Mouse (Mus musculus): ENCODE measurements around the gene Car14. TPM values are rescaled to one million over a fixed set of nuclear protein-coding genes. Genes with fewer than 3 reads are reported as not detected.

The Car14 gene
- polyA plus RNA-seq, 1 experiment from 2014 or later, result 8.6 TPM

GRCm38 (mm10) chr3:95942749-95943148, 38.3 kb upstream of the Car14 start:
- Histone ChIP-seq H3K4me3 (replicated peaks; ENCODE audit: low read depth, low read length) (no peak overlapping the region), H3K36me3 (ENCODE audit: control insufficient read depth, insufficient read depth, low read length) (peaks cover 78% of the 10 kb centered on the region), H3K9ac (replicated peaks; ENCODE audit: low read length) (no peak overlapping the region), H3K27ac (replicated peaks; ENCODE audit: low read depth, low read length) (no peak overlapping the region), H3K9me3 (ENCODE audit: control insufficient read depth, low read length) (no peaks in the 10 kb centered on the region), H3K4me2 (ENCODE audit: low read length) (no peak overlapping the region), H3K27me3 (ENCODE audit: control insufficient read depth, insufficient read depth, low read length) (no peaks in the 10 kb centered on the region), H3K4me1 (ENCODE audit: control insufficient read depth, insufficient read depth, low read length) (no peaks in the 10 kb centered on the region)
- ATAC-seq (ENCODE audit: low FRiP score, low TSS enrichment), result no peak
- no peak for DNase-seq
- 88% methylated on average over 6 of the region's 6 CpGs for WGBS

- no peak overlapping the region for H3K4me2 ChIP-seq (ENCODE audit: low read length)
- WGBS, result 93% methylated on average over 15 of the region's 15 CpGs
- H3K9me3 ChIP-seq (ENCODE audit: control insufficient read depth, low read length), result no peaks in the 10 kb centered on the region
- no peaks in the 10 kb centered on the region for H3K4me1 ChIP-seq (ENCODE audit: control insufficient read depth, insufficient read depth, low read length)
- H3K27ac ChIP-seq (replicated peaks; ENCODE audit: low read depth, low read length), result no peak overlapping the region
- no peak for ATAC-seq (ENCODE audit: low FRiP score, low TSS enrichment)
- peaks cover 81% of the 10 kb centered on the region for H3K36me3 ChIP-seq (ENCODE audit: control insufficient read depth, insufficient read depth, low read length)
- H3K9ac ChIP-seq (replicated peaks; ENCODE audit: low read length), result no peak overlapping the region
- H3K4me3 ChIP-seq (replicated peaks; ENCODE audit: low read depth, low read length), result no peak overlapping the region
- no peak for DNase-seq
- H3K27me3 ChIP-seq (ENCODE audit: control insufficient read depth, insufficient read depth, low read length), result no peaks in the 10 kb centered on the region
These were observed 34.3 kb upstream of the Car14 start for GRCm38 (mm10) chr3:95938835-95939234.

GRCm38 (mm10) chr3:95938217-95938616, 33.7 kb upstream of the Car14 start:
- no peaks in the 10 kb centered on the region for H3K9me3 ChIP-seq (ENCODE audit: control insufficient read depth, low read length)
- ATAC-seq (ENCODE audit: low FRiP score, low TSS enrichment) (no peak), DNase-seq (no peak)
- no peaks in the 10 kb centered on the region for H3K4me1 ChIP-seq (ENCODE audit: control insufficient read depth, insufficient read depth, low read length)
- no peaks in the 10 kb centered on the region for H3K27me3 ChIP-seq (ENCODE audit: control insufficient read depth, insufficient read depth, low read length)
- H3K9ac ChIP-seq (replicated peaks; ENCODE audit: low read length), result no peak overlapping the region
- no peak overlapping the region for H3K4me2 ChIP-seq (ENCODE audit: low read length)
- no peak overlapping the region for H3K4me3 ChIP-seq (replicated peaks; ENCODE audit: low read depth, low read length)
- peaks cover 80% of the 10 kb centered on the region for H3K36me3 ChIP-seq (ENCODE audit: control insufficient read depth, insufficient read depth, low read length)
- H3K27ac ChIP-seq (replicated peaks; ENCODE audit: low read depth, low read length), result no peak overlapping the region
- 97% methylated on average over 8 of the region's 8 CpGs for WGBS

- Histone ChIP-seq H3K27ac (replicated peaks; ENCODE audit: low read depth, low read length) (no peak overlapping the region), H3K4me2 (ENCODE audit: low read length) (no peak overlapping the region), H3K36me3 (ENCODE audit: control insufficient read depth, insufficient read depth, low read length) (peaks cover 46% of the 10 kb centered on the region), H3K9me3 (ENCODE audit: control insufficient read depth, low read length) (no peaks in the 10 kb centered on the region), H3K4me3 (replicated peaks; ENCODE audit: low read depth, low read length) (no peak overlapping the region), H3K9ac (replicated peaks; ENCODE audit: low read length) (no peak overlapping the region), H3K4me1 (ENCODE audit: control insufficient read depth, insufficient read depth, low read length) (peaks cover 10% of the 10 kb centered on the region; the same call in 1 of the 2 replicates), H3K27me3 (ENCODE audit: control insufficient read depth, insufficient read depth, low read length) (no peaks in the 10 kb centered on the region)
- no peak for DNase-seq
- WGBS, result 84% methylated on average over 1 of the region's 1 CpGs
- ATAC-seq (ENCODE audit: low FRiP score, low TSS enrichment), result no peak
These were observed 30.0 kb upstream of the Car14 start for GRCm38 (mm10) chr3:95934448-95934847.

GRCm38 (mm10) chr3:95933111-95933750, 28.7 kb upstream of the Car14 start:
- Histone ChIP-seq H3K4me1 (ENCODE audit: control insufficient read depth, insufficient read depth, low read length) (peaks cover 10% of the 10 kb centered on the region), H3K4me2 (ENCODE audit: low read length) (no peak overlapping the region), H3K36me3 (ENCODE audit: control insufficient read depth, insufficient read depth, low read length) (peaks cover 34% of the 10 kb centered on the region), H3K9me3 (ENCODE audit: control insufficient read depth, low read length) (no peaks in the 10 kb centered on the region), H3K27me3 (ENCODE audit: control insufficient read depth, insufficient read depth, low read length) (no peaks in the 10 kb centered on the region), H3K9ac (replicated peaks; ENCODE audit: low read length) (no peak overlapping the region), H3K4me3 (replicated peaks; ENCODE audit: low read depth, low read length) (no peak overlapping the region), H3K27ac (replicated peaks; ENCODE audit: low read depth, low read length) (no peak overlapping the region)
- 93% methylated on average over 7 of the region's 7 CpGs for WGBS
- ATAC-seq (ENCODE audit: low FRiP score, low TSS enrichment), result no peak
- no peak for DNase-seq

GRCm38 (mm10) chr3:95932566-95932965, 28.1 kb upstream of the Car14 start:
- Histone ChIP-seq H3K4me1 (ENCODE audit: control insufficient read depth, insufficient read depth, low read length) (peaks cover 10% of the 10 kb centered on the region), H3K27me3 (ENCODE audit: control insufficient read depth, insufficient read depth, low read length) (no peaks in the 10 kb centered on the region), H3K9me3 (ENCODE audit: control insufficient read depth, low read length) (no peaks in the 10 kb centered on the region), H3K4me3 (replicated peaks; ENCODE audit: low read depth, low read length) (no peak overlapping the region), H3K4me2 (ENCODE audit: low read length) (no peak overlapping the region), H3K27ac (replicated peaks; ENCODE audit: low read depth, low read length) (no peak overlapping the region), H3K36me3 (ENCODE audit: control insufficient read depth, insufficient read depth, low read length) (peaks cover 27% of the 10 kb centered on the region), H3K9ac (replicated peaks; ENCODE audit: low read length) (no peak overlapping the region)
- ATAC-seq (ENCODE audit: low FRiP score, low TSS enrichment) (no peak), DNase-seq (no peak)
- 94% methylated on average over 7 of the region's 7 CpGs for WGBS

GRCm38 (mm10) chr3:95932157-95932556, 27.7 kb upstream of the Car14 start:
- ATAC-seq (ENCODE audit: low FRiP score, low TSS enrichment), result no peak
- WGBS, result 55% methylated on average over 1 of the region's 1 CpGs
- no peaks in the 10 kb centered on the region for H3K9me3 ChIP-seq (ENCODE audit: control insufficient read depth, low read length)
- no peak overlapping the region for H3K9ac ChIP-seq (replicated peaks; ENCODE audit: low read length)
- H3K27ac ChIP-seq (replicated peaks; ENCODE audit: low read depth, low read length), result no peak overlapping the region
- no peak for DNase-seq
- peaks cover 10% of the 10 kb centered on the region for H3K4me1 ChIP-seq (ENCODE audit: control insufficient read depth, insufficient read depth, low read length)
- H3K27me3 ChIP-seq (ENCODE audit: control insufficient read depth, insufficient read depth, low read length), result no peaks in the 10 kb centered on the region
- no peak overlapping the region for H3K4me2 ChIP-seq (ENCODE audit: low read length)
- H3K4me3 ChIP-seq (replicated peaks; ENCODE audit: low read depth, low read length), result no peak overlapping the region
- peaks cover 23% of the 10 kb centered on the region for H3K36me3 ChIP-seq (ENCODE audit: control insufficient read depth, insufficient read depth, low read length)

GRCm38 (mm10) chr3:95931471-95931870, 27.0 kb upstream of the Car14 start:
- no peak overlapping the region for H3K4me2 ChIP-seq (ENCODE audit: low read length)
- no peaks in the 10 kb centered on the region for H3K27me3 ChIP-seq (ENCODE audit: control insufficient read depth, insufficient read depth, low read length)
- 87% methylated on average over 1 of the region's 1 CpGs for WGBS
- no peak for ATAC-seq (ENCODE audit: low FRiP score, low TSS enrichment)
- peaks cover 10% of the 10 kb centered on the region for H3K4me1 ChIP-seq (ENCODE audit: control insufficient read depth, insufficient read depth, low read length)
- H3K9ac ChIP-seq (replicated peaks; ENCODE audit: low read length), result no peak overlapping the region
- peaks cover 18% of the 10 kb centered on the region for H3K36me3 ChIP-seq (ENCODE audit: control insufficient read depth, insufficient read depth, low read length)
- no peak for DNase-seq
- H3K9me3 ChIP-seq (ENCODE audit: control insufficient read depth, low read length), result no peaks in the 10 kb centered on the region
- H3K4me3 ChIP-seq (replicated peaks; ENCODE audit: low read depth, low read length), result no peak overlapping the region
- H3K27ac ChIP-seq (replicated peaks; ENCODE audit: low read depth, low read length), result no peak overlapping the region

- peaks cover 10% of the 10 kb centered on the region for H3K4me1 ChIP-seq (ENCODE audit: control insufficient read depth, insufficient read depth, low read length)
- 2% methylated on average over 5 of the region's 5 CpGs for WGBS
- peaks cover 15% of the 10 kb centered on the region for H3K36me3 ChIP-seq (ENCODE audit: control insufficient read depth, insufficient read depth, low read length)
- no peaks in the 10 kb centered on the region for H3K27me3 ChIP-seq (ENCODE audit: control insufficient read depth, insufficient read depth, low read length)
- peak overlapping the region; percentile 71 for H3K4me2 ChIP-seq (ENCODE audit: low read length)
- peak overlapping the region; percentile 86 for H3K27ac ChIP-seq (replicated peaks; ENCODE audit: low read depth, low read length)
- peak overlapping the region; percentile 77 for H3K9ac ChIP-seq (replicated peaks; ENCODE audit: low read length)
- ATAC-seq (ENCODE audit: low FRiP score, low TSS enrichment) (no peak), DNase-seq (no peak)
- peak overlapping the region; percentile 64 for H3K4me3 ChIP-seq (replicated peaks; ENCODE audit: low read depth, low read length)
- no peaks in the 10 kb centered on the region for H3K9me3 ChIP-seq (ENCODE audit: control insufficient read depth, low read length)
These were observed 25.9 kb upstream of the Car14 start for GRCm38 (mm10) chr3:95930471-95930789.
